Mouse (Mus musculus): ENCODE data around the gene Kcnk2.

- TF ChIP-seq CTCF (IDR thresholded peaks at IDR 0.05; ENCODE audit: control insufficient read depth, insufficient read depth, insufficient replicate concordance, low read depth, low read length) = no peak
- no peak for TF ChIP-seq POLR2A (IDR thresholded peaks at IDR 0.05; ENCODE audit: control insufficient read depth, low read depth, low read length)
Observed at GRCm38 (mm10) chr1:189435452-189435851, 33.4 kb upstream of the Kcnk2 start.
